Mouse (Mus musculus): ENCODE data around the gene Glb1l3.
"Not testable (repeated sequence)": the region's sequence is repeated elsewhere in the genome, so short reads cannot be mapped to it uniquely, and the experiment has no call there.

Gene Glb1l3

GRCm38 (mm10) chr9:26860751-26861150 lies at the start of gene Glb1l3:
Gene Glb1l3, minus strand, starts transcription at chr9:26860890.
- peak; percentile 77 for DNase-seq (ENCODE audit: low spot score)

DNA sequence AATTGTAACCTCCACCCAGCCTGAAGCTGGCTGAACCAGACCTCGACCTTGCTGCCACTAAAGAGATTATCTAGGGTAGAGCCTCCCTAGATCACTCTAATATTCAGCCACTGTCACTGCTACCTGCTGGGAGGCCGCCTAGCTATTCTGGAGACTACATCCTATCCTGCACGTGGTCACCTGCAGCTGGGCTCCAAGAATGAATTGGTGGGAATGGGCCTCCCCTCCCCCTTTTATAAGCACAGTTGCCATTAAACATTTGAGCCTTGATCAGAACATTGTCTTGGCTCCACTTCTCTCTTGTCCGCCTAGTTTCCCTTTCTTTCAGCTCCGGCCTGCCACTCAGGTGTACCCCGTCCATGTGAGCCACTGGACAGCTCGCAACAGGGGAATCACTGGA lies 9.2 kb upstream of the Glb1l3 start:
- not testable (repeated sequence) for DNase-seq (ENCODE audit: low spot score)

DNA sequence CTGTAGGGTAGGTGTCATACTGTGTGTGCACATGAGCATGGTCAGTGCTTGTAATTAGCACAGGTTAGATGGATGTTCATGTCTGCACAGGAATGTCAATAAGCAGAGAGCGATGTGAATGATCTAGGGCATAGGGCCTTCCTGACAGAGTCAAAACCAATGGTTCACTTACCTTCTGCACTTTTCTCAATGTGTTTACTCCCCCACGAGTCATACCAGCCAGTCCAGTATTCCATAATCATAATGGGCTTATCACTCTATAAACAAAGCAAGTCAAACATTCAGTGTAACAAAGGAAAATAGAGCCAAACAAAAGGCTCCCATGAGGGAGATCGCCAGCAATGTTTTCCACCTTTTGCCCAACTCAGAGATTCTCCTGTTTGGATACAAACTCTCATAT lies 29.6 kb downstream of the Glb1l3 start:
- DNase-seq (ENCODE audit: low spot score) = peak; percentile 1

DNA sequence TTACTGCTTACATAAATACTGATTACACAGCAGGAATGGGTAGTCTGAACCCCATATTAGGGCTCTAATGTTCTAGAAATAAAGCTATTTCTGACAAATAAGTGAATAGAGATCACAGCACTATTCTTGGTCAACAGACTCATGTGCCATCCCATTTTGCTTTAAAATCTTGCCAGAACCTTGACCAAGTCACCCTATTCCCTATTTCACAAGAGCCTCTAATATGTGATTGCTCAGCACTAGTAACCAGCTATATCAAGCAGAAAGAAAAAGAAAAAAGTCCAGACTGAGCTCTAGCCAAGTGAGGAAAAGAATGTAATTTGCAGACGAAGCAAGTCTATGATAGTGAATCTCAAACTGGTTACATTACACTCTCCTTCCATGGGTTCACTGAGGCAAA lies 40.7 kb downstream of the Glb1l3 start:
- peak; percentile 1 for DNase-seq (ENCODE audit: low spot score)

GRCm38 (mm10) chr9:26808735-26809134 lies 52.0 kb downstream of the Glb1l3 start:
- no peak for DNase-seq (ENCODE audit: low spot score)

- peak; percentile 96 for DNase-seq (ENCODE audit: low spot score)
Observed at GRCm38 (mm10) chr9:26805935-26806666, 54.6 kb downstream of the Glb1l3 start, which contains the start of gene Glb1l2. Gene Glb1l2, minus strand, starts transcription at chr9:26806468.

DNA sequence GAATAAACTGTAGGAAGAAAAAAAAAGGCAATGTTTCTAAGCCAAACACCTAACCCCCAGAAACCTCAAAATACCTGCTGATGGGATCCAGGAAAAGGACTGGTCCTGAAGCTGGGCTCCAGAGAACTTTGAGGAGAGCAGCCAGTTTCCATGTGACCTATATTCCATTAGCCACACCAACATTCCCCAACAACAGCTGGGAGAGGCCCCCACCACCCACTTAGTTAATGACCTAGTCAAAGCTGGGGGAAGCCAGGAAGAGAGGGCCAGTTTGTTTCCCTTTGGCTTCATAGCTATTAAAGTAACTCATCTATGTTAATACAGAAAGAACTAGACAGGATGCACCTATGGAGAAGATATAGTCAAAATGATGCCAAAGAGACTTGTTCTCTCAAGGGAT lies 56.4 kb downstream of the Glb1l3 start:
- DNase-seq (ENCODE audit: low spot score) = no peak

DNA sequence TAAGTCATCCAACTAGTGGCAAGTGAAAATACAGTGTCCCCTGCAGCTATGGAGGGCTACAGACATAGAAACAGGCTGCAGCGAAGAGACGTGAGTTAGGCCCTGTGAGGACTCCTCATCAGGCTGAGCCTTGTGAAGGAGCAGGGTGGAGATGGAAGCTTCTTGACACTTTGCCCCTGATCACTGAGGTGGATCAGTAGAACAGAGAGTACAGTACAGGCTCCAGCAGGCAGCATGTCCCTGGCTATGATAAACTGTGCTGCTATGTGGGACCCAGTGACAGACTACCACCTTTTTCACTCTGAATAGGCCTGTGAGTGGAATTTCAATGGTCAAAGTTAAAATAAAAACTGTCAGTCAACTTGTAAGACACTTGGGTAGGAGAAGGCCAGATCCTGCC lies 60.3 kb downstream of the Glb1l3 start:
- no peak for DNase-seq (ENCODE audit: low spot score)

GRCm38 (mm10) chr9:26798731-26799130 lies 62.0 kb downstream of the Glb1l3 start:
- no peak for DNase-seq (ENCODE audit: low spot score)

- DNase-seq (ENCODE audit: low spot score) = no peak
Observed at GRCm38 (mm10) chr9:26798205-26798604, 62.5 kb downstream of the Glb1l3 start.

DNA sequence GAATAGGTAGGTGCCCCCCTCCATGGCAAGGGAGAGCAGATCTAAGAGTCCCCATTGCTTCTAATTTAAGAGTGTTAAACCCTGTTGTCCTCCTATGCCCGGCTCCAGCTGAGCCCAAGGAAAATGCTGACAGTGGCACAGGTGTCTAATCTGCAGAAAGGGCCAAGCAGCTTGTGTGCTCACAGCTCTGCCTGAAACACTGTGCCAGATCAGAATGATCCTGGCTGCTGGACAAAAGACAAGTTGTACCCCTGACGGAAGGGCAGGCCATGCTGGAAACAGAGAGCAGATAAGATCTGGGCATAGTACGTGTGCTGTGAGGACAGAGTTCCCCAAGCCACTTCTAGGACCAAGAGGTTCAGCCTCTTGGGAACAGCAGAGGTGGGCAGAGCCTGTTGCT lies 67.9 kb downstream of the Glb1l3 start:
- peak; percentile 71 for DNase-seq (ENCODE audit: low spot score)

- no peak for DNase-seq (ENCODE audit: low spot score)
Observed at GRCm38 (mm10) chr9:26783414-26783975, 77.2 kb downstream of the Glb1l3 start.

DNA sequence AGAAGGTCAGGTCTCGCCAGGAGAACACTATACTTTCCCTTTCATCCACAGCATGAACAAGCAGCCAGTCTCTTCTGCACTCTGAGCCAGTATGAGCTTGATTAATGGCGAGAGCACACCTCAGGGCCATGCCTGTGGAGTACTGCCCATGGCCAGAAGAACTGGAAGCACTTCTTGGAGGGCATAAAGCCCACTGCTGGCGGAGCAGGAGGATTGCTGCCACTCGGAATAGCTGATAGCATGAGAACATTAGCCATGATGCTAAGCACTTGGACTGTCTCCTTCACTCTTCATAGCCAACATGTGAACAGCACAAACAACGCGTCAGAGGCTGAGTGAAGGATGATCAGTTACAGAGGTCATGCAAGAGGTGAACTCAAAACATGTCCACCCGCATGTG lies 82.3 kb downstream of the Glb1l3 start:
- no peak for DNase-seq (ENCODE audit: low spot score)

DNA sequence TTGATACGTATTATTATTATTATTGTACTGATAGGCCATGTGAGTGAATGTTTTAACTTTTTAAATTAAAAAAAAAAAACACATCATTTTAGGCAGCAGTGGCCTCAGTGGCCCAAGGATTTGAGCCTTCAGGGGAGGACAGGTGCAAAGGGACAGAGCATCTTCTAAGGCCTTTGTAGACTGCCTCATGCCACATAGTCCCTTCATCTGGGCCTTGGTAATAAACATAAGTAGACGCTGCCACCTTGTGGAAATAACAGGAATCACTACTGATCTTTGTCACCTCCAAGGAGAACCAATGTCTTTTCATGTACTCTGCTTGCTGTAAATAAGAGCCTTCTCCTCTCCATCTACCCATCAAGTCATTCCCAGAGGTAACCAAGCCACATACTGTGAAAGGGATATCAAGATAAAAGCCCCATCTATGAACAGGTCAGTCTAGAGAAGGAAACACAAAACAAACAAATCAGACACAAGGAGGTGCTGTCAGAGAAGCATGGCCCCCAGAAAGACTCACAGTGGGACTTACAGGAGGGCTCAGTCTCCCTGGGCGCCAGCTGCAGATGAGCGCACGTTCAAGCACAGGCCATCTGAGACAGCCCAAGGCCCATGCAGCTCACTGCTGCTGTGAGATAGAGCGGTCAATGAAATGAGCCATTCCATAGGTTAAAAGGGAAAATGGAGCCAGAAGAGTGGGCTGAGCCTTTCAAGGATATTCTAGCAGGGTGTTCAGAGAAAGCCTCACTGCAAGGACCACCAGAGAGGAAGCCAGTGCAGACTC lies 84.4 kb downstream of the Glb1l3 start:
- DNase-seq (ENCODE audit: low spot score) = peak; percentile 59

DNA sequence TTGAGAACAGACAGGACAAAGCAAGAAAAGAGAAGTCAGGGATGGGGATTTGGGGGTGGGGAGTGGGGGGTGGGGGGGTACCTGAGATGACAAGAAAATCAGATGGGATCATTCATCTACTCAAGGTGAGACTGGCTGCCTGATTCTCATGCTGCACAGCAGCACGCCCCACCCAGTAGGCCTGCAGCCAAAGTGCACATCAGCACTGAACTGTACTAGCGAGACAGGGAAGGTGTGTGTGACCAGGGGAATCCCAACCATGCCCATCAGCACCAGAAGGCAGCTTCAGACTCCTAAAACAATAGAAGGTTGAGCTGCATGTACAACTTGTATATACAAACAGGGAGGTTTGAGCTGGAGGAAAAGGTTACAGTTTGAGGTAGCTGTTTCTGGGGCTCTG lies 85.0 kb downstream of the Glb1l3 start:
- DNase-seq (ENCODE audit: low spot score) = no peak

- no peak for DNase-seq (ENCODE audit: low spot score)
Observed at GRCm38 (mm10) chr9:26768181-26768580, 92.5 kb downstream of the Glb1l3 start.

Measured in lung, postnatal 25 days (tissue).